Mouse (Mus musculus) gastrocnemius, postnatal 10 days (tissue): ENCODE data around the gene Mrtfb. TPM values are rescaled to one million over a fixed set of nuclear protein-coding genes. Genes with fewer than 3 reads are reported as not detected.
"Not testable (repeated sequence)": the region's sequence is repeated elsewhere in the genome, so short reads cannot be mapped to it uniquely, and the experiment has no call there.

Experiments
- DNase-seq: peaks from one replicate; pipeline ENCODE4 v3.0.0; 2021; ENCODE audit warnings: mixed read lengths
- total RNA-seq, 2 experiments: library from RNA; stranded (reverse); gene quantifications; 2 replicates each; pipeline ENCODE4 v1.2.3; 2021

Mrtfb gene
- total RNA-seq, 2 experiments from 2014 or later = 39.5 TPM

DNA sequence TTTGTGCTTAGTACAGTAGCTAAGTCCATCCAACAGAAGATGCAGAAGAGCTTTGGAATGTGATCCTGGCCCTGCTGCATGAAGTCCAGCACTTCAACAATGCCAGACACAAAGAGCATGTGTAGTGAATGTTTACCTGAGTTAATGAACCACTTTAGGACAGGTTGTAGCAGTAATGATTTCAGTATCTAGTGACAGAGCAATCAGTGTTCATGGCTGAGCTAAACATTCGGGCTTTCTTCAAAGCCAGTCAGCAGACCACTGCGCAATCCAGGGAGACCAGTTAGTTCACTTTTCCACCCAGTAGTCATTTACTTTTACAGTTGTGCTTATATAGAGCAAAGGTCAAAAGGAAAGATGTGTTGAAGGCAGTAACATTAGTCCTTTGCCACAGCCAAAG is 20.0 kb downstream of the Mrtfb start:
- DNase-seq = no peak

DNA sequence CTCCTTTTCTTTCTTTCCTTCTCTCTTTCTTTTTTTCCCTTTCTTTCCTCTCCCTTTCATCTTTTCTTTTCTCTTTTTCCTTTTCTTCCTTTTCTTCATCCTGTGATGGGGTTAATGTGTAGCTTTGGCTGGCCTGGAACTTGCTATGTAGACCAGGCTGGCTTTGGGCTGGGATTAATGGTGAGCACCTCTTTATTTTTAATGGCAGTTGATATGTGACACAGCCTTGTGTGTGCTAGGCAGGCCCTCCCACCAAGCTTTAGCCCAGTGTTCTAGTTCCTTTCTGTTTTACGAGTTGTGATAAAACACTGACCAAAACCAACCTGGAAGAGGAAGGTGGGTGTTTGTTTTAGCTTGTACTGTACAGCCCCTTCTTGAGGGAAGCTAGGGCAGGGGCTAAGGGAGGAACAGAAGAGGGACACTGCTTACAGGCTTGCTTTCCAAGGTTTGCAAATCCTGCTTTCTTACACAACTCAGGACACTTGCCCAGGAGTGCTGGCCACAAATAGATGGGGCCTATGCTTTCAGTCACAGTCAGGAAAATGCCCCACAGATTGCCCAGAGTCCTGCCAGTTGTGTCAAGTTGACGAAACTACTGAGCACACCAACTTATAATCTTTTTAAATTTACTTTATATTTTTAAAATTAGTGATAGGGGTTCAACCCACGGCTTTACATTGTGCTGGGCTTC is 20.6 kb downstream of the Mrtfb start:
- no peak for DNase-seq

DNA sequence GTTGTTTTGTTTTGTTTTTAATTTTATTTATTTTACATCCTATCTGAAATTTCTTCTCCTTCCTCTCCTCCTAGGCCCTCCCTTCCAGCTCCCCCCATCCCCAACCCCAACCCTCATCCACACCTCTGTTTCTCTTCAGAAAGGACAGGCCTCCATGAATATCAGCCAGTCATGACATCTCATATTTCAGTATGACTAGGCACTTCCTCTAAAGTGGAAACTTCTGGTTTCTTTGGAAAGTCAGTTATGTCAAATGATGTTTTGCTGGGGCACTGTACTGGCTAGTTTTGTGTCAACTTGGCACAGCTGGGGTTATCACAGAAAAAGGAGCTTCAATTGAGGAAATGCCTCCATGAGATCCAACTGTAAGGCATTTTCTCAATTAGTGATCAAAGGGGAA is 30.1 kb downstream of the Mrtfb start:
- DNase-seq = not testable (repeated sequence)

DNA sequence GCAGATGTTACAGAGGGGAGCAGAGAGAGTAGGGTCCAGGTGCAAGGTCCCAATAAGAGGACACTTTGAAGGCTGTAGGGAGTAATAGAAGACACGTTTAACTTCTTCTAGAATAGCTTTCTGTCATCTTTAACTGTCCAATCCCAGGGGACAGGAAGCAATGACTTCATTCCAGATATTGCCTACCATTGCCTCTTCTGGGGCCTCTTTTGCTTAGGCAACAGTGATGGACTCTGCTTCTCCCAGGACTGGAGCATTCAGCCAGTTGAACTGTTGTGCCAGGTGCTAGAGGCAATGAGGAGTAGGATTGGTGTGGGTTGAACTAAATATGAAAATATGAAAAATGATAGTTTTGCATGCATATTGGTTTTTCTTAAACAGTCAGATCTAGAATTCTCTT is 41.6 kb downstream of the Mrtfb start:
- no peak for DNase-seq

DNA sequence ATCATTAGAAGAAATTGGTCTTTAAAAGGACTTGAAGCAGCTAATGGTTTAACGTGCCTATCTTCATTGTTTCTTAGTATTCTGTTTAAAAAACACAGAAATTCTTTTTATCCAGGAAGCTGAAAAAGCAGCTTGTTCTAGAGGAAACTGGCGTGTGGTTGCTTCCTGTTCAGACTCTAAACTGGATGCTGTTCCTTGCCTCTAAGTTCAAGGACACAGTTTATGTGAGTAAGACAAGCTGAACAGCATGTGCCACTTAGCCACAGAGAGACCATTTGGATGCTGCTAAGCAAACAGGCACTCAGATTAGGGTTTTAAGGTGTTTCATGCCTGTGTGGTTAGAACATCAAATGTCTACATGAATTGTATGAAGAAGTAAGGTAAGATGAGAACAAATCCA is 42.7 kb downstream of the Mrtfb start:
- DNase-seq = no peak

DNA sequence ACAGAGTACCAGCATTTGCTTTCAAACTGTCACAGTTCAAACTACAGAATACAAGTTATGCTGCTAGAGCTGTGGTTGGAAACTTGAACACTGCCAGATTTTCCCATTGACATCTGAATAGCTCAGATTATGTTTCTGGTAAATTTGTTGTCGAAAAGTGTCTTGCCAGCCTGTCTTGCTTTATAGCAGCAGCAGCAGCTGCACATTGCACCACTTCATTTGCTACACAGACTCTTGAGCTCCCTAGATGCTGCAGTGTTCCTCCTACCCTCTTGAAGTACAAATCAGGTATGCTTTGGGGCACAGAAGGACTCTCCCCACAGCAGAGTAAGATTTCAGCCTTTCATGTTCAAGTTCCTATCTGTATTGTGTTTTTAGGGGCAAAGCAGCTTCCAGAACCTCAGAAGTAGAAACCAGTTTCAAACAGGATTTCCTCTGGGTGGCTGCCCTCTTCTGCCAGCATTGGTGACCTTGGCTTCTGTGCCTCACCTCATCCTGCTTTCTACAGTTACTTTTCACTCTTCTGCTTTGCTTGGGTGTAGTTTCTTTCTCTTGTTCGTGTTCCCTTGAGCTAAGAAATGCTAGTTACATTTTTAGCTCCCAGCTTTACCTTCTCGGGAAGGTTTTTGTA is 49.9 kb downstream of the Mrtfb start:
- no peak for DNase-seq

DNA sequence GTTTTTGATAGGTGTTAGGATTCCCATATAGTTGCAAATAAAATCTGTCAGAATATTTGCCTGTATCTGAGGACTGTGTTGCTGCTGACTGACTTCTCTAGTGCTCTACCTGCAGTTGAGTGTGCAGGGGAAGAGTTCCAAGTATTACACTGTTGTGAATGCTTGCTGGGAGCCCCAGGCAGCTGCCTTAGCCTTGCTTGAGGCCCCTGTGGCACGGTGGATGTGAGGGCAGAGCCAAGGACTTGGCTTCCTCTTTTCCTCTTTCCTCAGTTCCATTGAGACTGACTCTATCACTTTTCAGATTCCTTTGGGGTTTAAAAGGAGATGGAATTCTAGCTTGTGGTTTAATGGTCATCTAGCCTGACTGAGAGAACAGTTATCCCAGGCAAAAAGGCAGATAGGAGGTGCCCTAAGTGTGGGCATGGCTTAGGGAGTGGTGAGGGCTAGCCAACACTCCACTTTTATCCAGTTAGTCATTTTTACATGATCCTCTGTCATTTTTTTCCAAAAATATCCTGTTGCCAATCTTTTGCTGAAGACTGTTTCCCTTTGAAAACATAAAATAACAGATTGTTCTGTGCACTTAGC is 53.9 kb downstream of the Mrtfb start:
- no peak for DNase-seq

DNA sequence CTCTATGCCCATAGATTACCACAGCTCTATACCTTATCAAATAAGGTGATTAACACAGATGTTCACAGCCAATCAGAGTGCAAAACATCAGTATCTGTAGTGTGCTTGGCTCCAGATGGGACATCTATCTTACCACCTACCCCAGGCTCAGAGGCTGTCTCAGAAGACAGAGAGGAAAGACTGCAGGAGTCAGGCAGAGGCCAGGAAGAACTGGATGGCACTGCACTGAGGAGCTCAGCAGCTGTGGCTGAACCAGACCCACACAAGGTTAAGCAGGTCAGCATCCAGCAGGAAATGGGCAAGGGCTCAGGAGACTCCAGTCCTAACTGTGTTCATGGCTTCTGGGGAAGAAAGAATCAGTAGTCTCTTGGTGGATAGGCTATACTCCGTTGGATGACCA is 55.1 kb downstream of the Mrtfb start:
- DNase-seq = no peak

DNA sequence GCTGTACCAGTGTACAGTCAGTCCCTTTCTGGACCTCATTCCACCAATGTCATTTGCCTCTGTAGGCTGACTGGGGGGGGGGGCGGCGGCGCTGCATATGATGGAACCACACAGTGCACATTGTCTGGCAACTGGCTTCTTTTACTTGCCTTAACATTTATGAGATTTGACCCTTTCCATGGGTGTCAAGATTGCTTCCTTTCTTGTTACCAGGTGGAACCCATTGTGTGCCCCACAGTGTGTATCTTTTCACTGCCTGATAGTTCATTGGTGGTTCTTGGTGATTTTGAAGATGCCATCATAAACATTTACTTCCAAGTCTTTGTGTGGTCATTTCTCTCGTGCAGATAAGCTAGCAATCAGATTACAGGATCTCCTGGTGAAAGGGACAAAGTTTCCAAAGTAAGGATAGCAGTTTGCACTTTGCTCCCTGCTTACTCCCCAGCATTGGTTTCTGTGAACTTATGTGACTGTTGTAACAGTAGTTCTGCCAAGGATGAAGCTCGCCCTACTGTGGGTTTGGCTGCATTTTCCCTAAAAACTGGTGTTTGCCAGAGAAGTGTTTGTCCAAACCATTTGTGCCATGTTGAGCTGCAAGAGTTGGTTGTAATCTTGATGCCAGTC is 56.9 kb downstream of the Mrtfb start:
- no peak for DNase-seq

DNA sequence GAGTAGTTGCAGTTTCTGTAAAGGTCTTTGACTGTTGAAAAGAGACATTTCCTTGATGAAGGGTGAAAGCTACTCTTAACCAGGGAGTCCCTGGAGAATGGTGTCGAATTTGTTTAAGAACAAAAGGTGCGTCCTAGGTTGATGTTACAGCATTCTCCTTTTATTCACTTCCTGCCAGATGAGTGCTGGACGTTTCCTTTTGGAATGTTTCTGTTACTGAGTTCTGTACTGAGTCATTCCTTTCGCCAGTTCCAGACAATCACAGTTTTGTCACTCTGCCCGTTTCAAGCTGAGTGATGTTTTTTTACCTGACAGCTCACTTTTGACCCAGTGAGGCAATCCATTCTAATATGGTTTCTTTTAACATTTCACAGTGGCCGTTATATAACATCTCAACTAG is 67.5 kb downstream of the Mrtfb start:
- DNase-seq = no peak

DNA sequence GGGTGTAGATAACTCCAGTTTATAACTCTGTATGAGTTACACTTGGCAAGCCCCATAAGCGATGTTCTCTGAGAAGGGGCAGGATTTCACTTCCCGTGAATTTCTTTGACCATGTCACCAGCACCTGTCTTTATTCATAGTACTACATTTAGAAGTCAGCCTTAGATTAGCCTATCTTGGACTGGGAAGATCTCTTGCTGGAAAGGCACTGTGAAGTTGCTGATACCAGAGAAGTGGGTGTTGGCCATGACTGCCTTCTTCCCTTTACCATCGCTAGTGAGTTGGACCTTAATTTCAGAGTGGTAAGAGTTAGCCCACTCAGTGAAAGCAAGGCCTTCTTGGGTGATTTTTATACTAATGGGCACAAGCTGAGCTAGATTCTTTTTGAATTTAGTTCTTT is 70.3 kb downstream of the Mrtfb start:
- DNase-seq = no peak

DNA sequence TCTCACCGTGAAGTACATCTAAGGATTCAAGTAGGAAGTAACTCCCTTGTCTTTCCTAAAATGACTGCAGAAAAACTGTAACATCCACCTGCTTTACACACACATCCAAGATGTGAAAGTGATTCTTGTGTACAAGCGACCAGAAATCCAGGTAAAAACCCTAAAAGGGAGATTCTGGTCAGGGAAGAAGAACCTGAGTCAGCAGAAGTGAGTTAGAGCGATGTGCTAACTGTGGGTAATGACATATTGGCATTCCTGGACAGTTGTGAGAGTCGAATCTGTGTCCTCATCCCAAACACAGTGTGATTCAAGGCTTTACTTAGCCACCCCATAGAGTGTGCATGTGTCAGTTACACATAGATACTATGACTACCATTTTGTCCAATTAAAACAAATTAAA is 72.4 kb downstream of the Mrtfb start:
- DNase-seq = no peak

DNA sequence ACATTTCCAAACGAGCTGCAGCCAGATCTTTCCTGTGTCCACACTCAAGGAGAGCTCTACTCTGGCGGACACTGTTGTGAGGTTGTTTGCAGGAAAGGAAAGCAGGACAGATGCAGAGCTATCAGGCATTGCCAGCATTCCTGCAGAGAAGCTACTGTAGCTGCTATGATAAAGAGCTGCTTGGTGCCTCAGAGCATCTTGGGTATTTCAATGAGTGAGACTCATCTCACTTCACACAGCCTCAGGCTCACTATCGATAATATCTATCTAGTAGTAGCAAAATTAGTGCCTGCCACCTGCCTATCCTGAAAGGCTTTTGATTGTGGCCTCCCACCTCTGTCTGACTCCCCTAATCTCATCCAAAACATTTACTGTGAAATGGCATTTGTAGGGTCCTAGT is 73.4 kb downstream of the Mrtfb start:
- no peak for DNase-seq

DNA sequence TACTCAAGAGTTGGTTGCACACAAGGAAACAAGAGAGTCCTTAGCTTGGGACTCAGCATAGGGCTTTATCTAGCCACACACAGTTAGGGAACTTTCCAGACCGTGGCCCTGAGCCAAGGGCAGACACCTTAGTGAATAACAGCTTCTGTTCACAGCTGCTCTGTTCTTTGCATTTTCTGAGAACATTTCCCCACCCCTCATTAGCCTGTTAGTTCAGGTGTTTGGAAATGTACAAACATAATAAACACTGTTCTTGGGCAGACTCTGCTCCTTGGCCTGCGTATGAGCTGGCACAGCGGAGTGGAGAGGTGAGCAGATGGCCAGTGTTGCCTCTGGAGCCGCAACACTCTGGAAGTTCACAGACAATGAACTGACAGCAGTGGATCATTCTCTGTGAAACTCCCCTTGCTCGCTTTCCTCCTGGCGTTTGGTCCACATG is 74.0 kb downstream of the Mrtfb start:
- DNase-seq = peak; percentile 16

DNA sequence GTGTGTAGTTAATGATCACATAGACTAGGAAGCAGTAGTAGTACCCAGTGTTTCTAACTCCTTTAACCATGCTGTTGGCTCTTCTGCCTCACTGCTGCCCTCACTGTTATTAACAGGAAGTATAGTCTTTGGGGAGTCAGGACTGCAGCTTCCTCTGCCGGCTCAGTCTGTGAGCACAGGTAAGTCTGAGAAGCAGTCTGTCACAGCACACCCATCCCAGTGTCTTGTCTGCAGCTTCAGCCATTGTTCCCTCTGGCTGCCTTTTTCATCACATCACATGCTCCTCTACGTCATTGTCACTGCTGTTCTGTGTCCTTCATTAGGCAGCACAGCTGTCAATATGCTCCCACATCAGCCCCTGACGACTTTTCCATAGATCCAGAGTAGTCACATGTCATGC is 75.6 kb downstream of the Mrtfb start:
- no peak for DNase-seq

DNA sequence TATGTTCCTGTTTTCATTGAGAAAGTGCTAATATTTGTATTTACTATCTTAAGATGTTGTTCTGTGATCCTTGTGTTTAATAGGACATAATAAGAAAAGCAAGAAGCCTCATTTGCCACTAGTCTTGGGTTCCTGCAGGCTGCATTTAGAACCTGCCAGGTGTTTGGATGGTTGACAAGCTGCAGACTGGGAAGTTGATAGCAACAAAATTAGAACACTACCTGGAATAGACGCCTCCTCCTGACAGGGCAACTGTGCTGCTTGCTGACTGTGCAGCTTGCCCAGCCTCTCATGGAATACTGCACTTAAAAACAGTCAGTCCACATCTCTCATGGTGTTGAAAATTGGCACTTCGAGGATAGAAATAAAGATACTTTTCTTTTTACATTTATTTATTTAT is 76.3 kb downstream of the Mrtfb start:
- DNase-seq = no peak

DNA sequence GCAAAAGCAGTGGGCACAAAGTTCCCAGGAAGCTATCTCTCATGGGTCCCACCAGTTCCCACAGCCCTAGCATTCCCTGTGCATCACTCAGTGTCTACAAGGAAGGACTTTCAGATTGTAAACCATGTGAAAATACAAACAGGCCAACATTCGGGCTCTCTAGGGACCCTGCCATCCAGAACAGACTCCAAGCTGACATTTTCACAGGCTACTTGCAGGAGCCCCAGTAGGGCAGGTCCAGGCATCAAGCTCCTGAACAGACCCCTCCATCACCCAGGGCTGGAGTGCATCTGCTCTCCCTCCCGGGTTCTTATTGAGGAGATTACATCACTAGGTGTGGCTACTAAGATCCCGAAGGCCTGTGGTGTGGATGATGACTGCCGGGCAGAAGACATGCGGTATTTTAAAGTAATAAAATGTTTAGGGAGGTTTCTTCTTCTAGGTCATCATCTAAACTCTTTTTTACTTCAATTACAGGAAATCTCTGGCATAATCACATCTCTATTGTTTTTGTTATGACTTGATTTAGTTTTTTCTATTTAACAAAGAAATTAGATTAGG is 77.6 kb downstream of the Mrtfb start:
- no peak for DNase-seq

DNA sequence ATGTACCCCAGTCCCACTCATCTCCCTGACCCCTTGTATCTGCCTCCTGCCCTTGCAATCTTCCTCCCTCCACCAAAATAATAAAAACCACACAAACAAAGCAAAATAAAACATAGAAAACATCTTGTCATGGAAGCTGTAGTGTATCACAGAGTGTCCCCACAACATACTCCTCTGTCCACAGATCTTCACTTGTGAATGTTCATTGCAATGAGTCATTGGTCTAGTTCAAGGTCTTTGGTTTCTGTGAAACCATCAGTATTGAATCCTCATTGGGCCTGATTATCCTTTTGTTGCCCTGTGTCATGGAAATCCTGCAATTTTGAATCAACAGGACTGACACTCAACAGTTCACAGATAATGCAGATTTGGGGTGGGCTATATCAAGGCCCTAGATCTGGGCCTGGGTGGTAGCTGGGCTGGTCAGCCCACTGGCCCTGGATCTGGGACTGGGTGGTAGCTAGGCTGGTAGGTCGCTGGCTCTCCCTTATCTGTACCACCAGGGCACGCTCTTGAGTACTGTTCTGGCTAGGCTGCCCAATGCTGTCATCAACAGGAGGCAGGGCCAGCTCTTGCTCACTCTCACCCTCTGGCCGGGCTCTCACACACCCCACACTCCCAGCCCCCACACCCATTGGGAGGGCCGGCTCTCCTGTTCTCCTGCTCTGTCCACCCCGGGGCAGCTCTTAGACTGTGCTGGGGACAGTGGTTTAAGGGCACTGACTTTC is 80.4 kb downstream of the Mrtfb start:
- DNase-seq = no peak

DNA sequence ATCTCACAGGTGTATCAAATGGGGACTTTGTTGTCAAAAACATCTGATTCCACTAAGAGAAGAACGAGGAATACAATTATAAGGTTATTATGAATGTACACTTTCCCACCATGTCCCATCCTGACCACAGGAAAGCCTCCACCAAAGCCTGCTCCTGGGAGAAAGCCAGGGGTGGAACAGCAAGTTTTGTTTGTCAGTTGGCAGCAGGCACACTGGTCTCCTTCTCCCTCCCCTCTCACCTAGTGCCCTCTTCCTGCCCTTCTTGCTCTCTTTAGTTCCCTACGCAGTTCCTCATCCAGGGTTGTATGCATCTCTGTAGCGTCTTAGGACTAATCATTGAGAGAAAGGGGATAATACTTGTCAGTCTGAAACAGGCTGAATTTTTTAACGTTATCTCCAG is 81.8 kb downstream of the Mrtfb start:
- DNase-seq = no peak

DNA sequence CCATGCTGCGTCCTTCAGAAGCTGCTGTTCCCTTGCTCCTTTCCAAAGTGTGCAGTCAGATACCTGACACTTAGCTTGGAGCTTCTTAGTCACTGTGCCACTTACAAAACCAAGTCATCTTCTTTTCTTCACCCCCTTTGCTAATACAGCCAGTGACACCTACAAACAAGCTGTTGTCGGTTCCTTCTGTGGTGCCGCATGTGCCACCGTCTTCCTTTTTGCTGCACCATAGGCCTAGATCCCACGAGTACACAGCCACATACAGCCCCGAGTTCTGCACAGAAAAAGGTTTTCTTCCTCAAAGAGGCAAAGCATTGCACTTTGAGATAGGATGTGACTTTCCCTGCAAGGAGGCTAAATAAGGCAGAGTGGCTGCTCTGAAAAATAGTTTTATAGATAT is 83.2 kb downstream of the Mrtfb start:
- no peak for DNase-seq

DNA sequence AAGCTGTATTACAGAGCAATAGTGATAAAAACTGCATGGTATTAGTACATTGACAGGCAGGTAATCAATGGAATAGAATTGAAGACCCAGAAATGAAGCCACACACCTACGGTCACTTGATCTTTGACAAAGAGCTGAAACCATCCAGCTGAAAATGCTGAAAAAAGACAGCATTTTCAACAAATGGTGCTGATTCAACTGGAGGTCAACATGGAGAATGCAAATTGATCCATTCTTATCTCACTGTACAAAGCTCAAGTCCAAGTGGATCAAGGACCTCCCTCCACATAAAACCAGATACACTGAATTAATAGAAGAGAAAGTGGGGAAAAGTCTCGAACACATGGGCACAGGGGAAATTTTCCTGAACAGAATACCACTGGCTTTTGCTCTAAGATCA is 89.5 kb downstream of the Mrtfb start:
- not testable (repeated sequence) for DNase-seq

DNA sequence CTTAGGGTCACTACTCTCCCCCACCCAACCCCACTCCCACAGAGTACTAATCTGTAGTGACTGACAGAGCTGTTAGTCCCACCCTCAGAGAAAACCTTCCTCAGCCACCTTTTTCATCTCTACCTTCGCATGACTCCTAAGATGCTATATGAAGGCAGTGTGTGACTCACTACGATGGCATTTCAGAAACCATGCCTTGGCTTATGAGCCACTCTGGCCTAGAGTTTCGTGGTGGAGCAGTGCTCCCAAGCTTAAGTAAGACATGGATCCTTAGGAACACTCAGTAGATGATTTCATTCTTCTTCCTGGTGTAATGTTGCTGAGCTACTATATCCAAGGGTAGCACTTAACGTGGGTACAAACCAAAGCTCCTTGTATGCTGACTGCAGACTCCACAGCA is 94.4 kb downstream of the Mrtfb start:
- DNase-seq = no peak

DNA sequence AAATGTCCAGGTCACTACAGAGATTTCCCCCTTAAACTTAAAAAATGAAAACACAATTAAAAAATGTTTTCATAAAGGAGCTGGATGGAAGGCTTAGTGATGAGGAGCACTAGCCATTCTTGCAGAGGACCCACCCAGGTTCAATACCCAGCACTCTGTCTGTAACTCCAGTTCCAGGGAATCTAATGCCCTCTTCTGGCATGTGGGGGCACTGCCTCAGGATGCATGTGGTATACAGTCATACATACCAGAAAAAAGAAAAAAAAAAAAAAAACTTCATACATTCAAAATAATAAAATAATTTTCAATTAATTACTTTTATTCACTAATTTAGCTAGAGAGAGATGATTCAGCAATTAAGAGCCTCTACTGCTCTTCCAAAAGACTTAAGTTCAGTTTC is 95.0 kb downstream of the Mrtfb start:
- DNase-seq = no peak
